Mouse (Mus musculus) limb, embryonic 13.5 days (tissue): ENCODE measurements at regions not wholly inside any gene's neighbourhood (a gene's known extent, or its start where the extent isn't known, plus 50 kb on each side); places are given as distances from the start of the nearest gene placed in this dataset.
"Not testable (repeated sequence)": the region's sequence is repeated elsewhere in the genome, so short reads cannot be mapped to it uniquely, and the experiment has no call there.

Experiments used
- ATAC-seq: fragments of 200-750 bp; cut with Nextera tagmentation; 2 replicates; pipeline ENCODE4 v1.8.0; 2017; ENCODE audit warnings: low read depth, moderate number of reproducible peaks, moderate TSS enrichment; ENCODE audit not compliant: low FRiP score
- H3K27ac ChIP-seq: fragments of 300-500 bp; sonication (generic); 2 replicates; pipeline ENCODE4 v1.5.1; 2015; ENCODE audit warnings: inconsistent platforms, mild to moderate bottlenecking, moderate library complexity
- H3K27me3 ChIP-seq: fragments of 300-500 bp; sonication (generic); 2 replicates; pipeline ENCODE4 v1.6.1; 2015; ENCODE audit warnings: mild to moderate bottlenecking, inconsistent platforms
- H3K36me3 ChIP-seq: fragments of 300-500 bp; sonication (generic); 2 replicates; pipeline ENCODE4 v1.6.1; 2015; ENCODE audit warnings: inconsistent platforms, mild to moderate bottlenecking, moderate library complexity
- H3K4me1 ChIP-seq: fragments of 300-500 bp; sonication (generic); 2 replicates; pipeline ENCODE4 v1.6.1; 2015; ENCODE audit warnings: inconsistent platforms
- H3K4me2 ChIP-seq: fragments of 300-500 bp; sonication (generic); replicated peaks from 2 replicates; pipeline ENCODE4 v1.6.1; 2015; ENCODE audit warnings: inconsistent platforms, mild to moderate bottlenecking, moderate library complexity
- H3K4me3 ChIP-seq: fragments of 300-500 bp; sonication (generic); 2 replicates; pipeline ENCODE4 v1.5.1; 2015; ENCODE audit warnings: moderate library complexity, mild to moderate bottlenecking, inconsistent platforms
- H3K9ac ChIP-seq: fragments of 300-500 bp; sonication (generic); 2 replicates; pipeline ENCODE4 v1.6.1; 2015; ENCODE audit warnings: mild to moderate bottlenecking, inconsistent platforms
- H3K9me3 ChIP-seq: fragments of 300-500 bp; sonication (generic); 2 replicates; pipeline ENCODE4 v1.6.1; 2016; ENCODE audit warnings: inconsistent platforms
- WGBS: fragments of 180-500 bp; shearing (Covaris S2); methylation state at CpG from one replicate; pipeline ENCODE4 v1.1.7; 2015; 5-methylcytosine and 5-hydroxymethylcytosine counted together

DNA sequence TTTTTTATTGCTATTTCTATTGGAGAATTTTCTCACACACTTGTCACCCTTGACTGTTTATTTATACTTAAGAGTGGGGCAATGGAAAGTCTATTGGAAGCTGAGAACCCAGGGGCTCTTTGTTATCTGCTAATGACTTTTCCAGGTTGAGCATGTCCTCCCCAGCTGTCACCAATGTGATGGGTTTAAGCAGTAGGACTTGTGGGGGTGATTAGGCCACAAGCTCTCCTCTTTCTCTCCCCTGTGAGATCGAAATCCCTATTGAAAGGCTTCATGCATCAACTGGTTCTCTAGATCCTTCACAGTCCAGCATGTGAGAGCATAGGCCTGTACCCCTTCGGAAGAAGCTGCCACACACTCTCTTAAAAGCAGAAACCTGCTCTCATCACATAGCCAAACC lies 201.6 kb upstream of the Ccdc54 start:
- Histone ChIP-seq H3K27me3 (no peaks in the 10 kb centered on the region), H3K9ac (no peak overlapping the region), H3K4me3 (no peak overlapping the region), H3K9me3 (no peaks in the 10 kb centered on the region), H3K4me2 (no peak overlapping the region), H3K27ac (no peak overlapping the region), H3K4me1 (peaks cover 17% of the 10 kb centered on the region), H3K36me3 (no peaks in the 10 kb centered on the region)
- no peak for ATAC-seq
- WGBS, result 61% methylated on average over 2 of the region's 2 CpGs

DNA sequence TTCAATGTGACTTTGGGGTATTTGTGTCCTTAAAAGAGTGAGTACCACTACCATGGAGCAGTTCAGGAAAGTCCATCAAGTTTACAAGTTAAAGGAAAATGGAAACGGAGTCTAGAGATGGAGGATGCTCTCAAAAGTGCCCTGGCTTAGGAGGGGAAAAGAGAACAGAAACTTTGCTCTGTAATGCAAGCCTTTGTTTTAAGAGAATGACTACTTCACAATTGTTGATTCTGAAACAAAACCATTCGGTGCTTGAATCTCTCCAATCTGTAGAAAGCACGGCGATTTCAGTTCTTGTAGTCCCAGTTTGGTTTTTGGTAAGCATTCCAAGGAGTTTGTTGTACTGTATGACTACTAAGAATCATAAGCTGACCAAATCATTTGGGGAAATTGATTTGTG lies 197.7 kb upstream of the Ccdc54 start:
- peaks cover 21% of the 10 kb centered on the region for H3K4me1 ChIP-seq
- 89% methylated on average over 4 of the region's 4 CpGs for WGBS

DNA sequence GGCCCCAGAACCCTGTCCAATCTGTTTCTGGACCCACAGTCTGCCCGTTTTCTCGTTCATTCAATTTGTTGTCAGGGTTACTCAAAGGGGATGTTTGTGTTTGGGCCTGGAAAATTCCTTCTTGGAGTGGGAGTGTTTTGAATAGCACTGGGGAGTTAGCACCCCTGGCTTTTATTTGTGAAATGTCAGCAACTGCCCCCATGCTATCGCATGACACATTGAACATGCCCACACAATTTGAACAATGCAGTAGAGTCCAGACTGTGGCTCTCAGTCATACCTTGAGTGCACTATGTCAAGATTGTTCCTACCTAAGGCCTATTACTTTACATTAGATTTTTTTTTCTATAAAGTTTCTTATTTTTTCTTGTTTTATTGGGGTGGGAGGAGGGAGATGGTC lies 195.2 kb upstream of the Ccdc54 start:
- H3K4me2 ChIP-seq, result no peak overlapping the region
- no peak overlapping the region for H3K9ac ChIP-seq
- no peak for ATAC-seq
- H3K4me3 ChIP-seq, result no peak overlapping the region
- no peaks in the 10 kb centered on the region for H3K27me3 ChIP-seq
- 77% methylated on average over 3 of the region's 3 CpGs for WGBS
- no peaks in the 10 kb centered on the region for H3K9me3 ChIP-seq
- H3K36me3 ChIP-seq, result no peaks in the 10 kb centered on the region
- no peak overlapping the region for H3K27ac ChIP-seq
- H3K4me1 ChIP-seq, result peaks cover 11% of the 10 kb centered on the region

More for the DNA sequence above, 197.7 kb upstream of the Ccdc54 start:
- Histone ChIP-seq H3K27me3 (no peaks in the 10 kb centered on the region), H3K4me2 (no peak overlapping the region), H3K27ac (no peak overlapping the region), H3K9ac (no peak overlapping the region), H3K9me3 (no peaks in the 10 kb centered on the region), H3K4me3 (no peak overlapping the region), H3K36me3 (no peaks in the 10 kb centered on the region)
- no peak for ATAC-seq

DNA sequence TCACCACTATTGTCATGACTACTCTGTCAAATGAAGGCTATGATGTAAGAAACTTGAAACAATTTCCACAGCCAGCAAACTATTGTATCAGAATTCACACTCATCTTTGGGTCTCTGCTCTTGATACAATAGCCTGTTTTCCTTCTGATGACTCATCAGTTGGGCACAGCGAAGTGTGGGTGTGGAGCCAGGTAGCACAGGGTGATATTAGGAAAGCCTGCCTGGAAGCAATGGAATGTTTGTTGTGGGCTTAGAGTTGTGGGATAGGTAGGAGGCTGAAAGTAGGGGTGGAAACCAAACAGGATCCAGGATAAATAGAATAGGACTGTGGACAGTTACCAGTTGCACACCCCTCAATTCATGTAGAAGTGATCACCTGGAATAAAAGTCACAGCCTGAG lies 194.4 kb upstream of the Ccdc54 start:
- Histone ChIP-seq H3K27ac (no peak overlapping the region), H3K36me3 (no peaks in the 10 kb centered on the region), H3K9ac (no peak overlapping the region), H3K4me3 (no peak overlapping the region), H3K9me3 (no peaks in the 10 kb centered on the region), H3K4me1 (peaks cover 11% of the 10 kb centered on the region), H3K4me2 (no peak overlapping the region), H3K27me3 (no peaks in the 10 kb centered on the region)
- WGBS, result 83% methylated on average over 1 of the region's 1 CpGs
- no peak for ATAC-seq

DNA sequence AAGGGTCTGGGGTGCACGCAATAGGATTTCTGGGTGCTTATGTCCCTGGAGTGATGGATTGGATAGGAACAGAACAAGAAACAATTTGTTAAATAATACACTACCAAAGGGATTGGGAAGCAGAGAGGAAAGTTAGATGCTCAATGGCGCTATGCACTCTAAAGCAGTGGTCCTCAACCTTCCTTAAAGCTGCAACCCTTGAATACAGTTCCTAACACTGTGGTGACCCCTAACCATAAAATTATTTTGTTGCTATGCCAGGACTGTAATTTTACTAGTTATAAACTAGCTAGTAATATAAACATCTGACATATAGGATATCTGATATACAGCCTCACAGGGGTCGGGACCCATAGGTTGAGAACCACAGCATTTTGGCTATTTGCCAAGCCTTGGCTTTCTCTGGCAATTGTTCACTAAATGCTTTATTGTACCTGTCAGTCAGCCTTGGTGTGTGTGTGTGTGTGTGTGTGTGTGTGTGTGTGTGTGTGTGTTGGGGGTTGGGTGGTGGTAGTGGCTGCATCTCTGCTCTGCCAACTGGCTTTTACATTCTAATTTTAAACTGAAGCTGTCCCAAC lies 193.8 kb upstream of the Ccdc54 start:
- peak; percentile 37 for ATAC-seq
- no peaks in the 10 kb centered on the region for H3K36me3 ChIP-seq
- 74% methylated on average over 3 of the region's 3 CpGs for WGBS

DNA sequence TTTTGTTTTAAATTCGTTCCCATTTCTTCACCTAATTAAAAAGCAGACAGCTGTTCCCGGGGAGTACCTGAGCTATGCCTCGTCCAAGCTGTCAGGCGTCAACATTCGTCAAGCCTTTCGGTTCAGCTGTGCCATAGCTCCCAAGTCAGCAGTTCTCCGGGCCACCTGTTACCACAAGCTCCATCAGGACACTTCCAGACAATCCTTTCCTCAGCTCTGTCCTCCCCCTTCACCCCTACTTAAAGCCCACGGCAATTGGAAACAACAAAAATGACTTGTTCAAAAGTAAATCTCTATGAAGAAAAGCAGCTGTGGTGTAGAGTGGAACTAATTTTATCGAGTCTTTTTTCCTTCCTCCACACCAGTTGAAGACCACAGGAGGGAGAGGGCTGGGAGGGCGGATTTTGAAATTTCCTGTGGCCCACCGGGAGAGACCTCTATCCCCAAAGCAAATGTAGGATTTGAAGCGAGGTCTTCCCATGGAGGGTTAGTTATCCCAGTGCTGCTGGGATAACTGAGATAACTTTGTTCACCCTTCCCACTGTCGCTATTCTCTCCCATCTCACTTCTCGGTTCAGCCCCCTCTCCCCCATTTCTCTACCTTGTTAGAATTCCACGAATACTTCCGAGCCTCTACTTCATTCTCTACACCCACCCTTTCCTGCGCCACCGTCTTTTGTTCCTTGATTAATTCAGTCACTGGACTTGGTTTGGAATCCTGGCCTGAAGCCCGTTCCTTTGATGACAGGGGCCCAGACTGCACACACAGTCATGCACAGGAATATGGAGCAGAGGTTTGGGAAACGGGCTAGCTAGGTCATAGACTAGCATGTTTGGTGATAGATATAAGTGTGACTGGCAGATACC lies 193.1 kb upstream of the Ccdc54 start:
- no peak overlapping the region for H3K4me3 ChIP-seq
- no peaks in the 10 kb centered on the region for H3K9me3 ChIP-seq
- H3K27me3 ChIP-seq, result no peaks in the 10 kb centered on the region
- H3K27ac ChIP-seq, result peak overlapping the region; percentile 39; the same call in 1 of the 2 replicates
- H3K4me2 ChIP-seq, result no peak overlapping the region; the same call in 1 of the 2 replicates
- peak; percentile 87 for ATAC-seq
- no peak overlapping the region for H3K9ac ChIP-seq
- H3K4me1 ChIP-seq, result peaks cover 11% of the 10 kb centered on the region
- 54% methylated on average over 20 of the region's 20 CpGs for WGBS
- H3K36me3 ChIP-seq, result no peaks in the 10 kb centered on the region

More for the DNA sequence above, 193.8 kb upstream of the Ccdc54 start:
- no peak overlapping the region for H3K4me2 ChIP-seq
- H3K4me3 ChIP-seq, result no peak overlapping the region
- H3K27ac ChIP-seq, result 0 out of 2 replicates have a peak overlapping the region, but pooled peaks have one; percentile 39
- peaks cover 11% of the 10 kb centered on the region for H3K4me1 ChIP-seq
- H3K9ac ChIP-seq, result no peak overlapping the region
- H3K27me3 ChIP-seq, result no peaks in the 10 kb centered on the region
- H3K9me3 ChIP-seq, result no peaks in the 10 kb centered on the region

DNA sequence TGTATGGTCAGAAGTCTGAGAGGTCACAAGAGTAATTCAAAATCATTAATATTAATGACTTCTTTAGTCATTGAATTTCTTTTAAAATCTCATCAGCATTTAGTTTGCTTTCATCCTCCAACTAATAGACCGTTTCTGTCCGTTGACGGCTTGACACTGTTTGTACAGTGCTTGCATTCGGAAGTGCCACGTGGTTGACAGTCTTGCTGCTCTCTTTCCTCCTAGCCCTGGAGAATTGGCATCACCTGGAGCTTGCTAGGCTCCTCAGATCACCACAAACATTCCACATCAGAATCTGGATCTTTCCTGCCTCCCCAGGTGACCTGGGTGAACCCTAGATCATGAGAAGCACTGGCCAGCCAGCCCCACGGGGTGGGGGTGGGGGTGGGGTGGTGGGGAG lies 192.3 kb upstream of the Ccdc54 start:
- H3K4me2 ChIP-seq, result no peak overlapping the region
- H3K9ac ChIP-seq, result no peak overlapping the region
- H3K27me3 ChIP-seq, result no peaks in the 10 kb centered on the region
- no peaks in the 10 kb centered on the region for H3K36me3 ChIP-seq
- peaks cover 11% of the 10 kb centered on the region for H3K4me1 ChIP-seq
- H3K27ac ChIP-seq, result no peak overlapping the region
- no peak for ATAC-seq
- H3K9me3 ChIP-seq, result no peaks in the 10 kb centered on the region
- no peak overlapping the region for H3K4me3 ChIP-seq
- 54% methylated on average over 6 of the region's 6 CpGs for WGBS

DNA sequence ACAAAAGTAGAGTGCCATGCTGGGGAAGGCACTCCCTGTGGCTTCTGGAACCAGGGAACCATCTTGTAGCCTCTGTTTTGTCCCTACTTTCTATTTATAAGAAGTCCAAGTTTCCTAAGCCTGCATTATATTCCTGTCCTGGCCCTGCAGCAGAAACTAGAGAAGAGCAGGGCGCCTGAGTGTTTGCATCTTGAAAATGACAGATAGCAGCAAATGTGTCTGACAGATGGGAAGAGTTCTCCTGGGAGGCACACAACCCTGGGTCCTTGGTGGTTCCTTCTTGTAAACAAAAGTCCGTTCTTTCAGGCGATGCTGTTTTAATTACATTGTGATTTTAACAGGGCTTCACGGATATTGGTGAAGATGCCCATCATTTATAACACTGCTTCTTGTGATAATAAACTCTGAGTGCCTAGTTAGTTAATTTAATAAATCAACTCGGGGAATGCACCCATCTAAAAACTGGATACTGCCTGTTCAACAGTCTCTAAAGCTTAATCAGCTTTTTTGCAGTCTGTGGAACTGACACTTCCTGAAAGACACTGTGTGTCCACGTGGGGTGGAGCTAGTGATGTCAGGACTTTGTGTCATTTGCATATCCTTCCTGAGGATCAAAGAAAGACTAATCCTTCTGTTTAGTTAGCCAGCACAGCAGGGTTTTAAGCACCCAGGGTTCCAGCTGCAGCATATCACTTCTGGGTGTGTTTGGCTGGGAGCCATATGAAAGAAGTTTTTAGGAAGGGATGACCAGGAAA lies 188.3 kb upstream of the Ccdc54 start:
- 29% methylated on average over 6 of the region's 6 CpGs for WGBS
- H3K4me1 ChIP-seq, result peaks cover 4% of the 10 kb centered on the region; the same call in 1 of the 2 replicates
- no peak for ATAC-seq

DNA sequence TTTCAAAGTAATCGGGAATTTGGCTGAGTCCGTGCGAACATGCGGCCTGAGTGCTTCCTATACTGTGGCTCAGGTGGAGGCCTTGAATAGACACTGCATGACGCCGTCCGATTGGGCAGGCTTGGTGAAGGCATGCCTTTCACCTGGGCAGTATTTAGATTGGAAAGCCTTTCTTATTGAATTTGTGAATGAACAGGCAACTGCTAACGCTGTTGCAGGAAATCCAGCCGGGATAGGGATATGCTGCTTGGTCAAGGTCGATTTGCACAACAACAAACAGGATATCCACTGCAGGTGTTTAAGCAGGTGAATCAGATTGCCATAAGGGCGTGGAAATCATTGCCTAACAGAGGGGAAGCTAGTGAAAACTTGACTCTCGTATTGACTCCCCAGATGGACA lies 183.7 kb upstream of the Ccdc54 start:
- not testable (repeated sequence) for H3K27me3 ChIP-seq, H3K4me3 ChIP-seq, H3K4me2 ChIP-seq, H3K9ac ChIP-seq, H3K36me3 ChIP-seq, H3K4me1 ChIP-seq, ATAC-seq, H3K9me3 ChIP-seq, H3K27ac ChIP-seq
- 91% methylated on average over 12 of the region's 12 CpGs for WGBS

More for the DNA sequence above, 188.3 kb upstream of the Ccdc54 start:
- no peaks in the 10 kb centered on the region for H3K27me3 ChIP-seq
- no peaks in the 10 kb centered on the region for H3K9me3 ChIP-seq
- H3K4me3 ChIP-seq, result no peak overlapping the region
- no peak overlapping the region for H3K27ac ChIP-seq
- H3K4me2 ChIP-seq, result no peak overlapping the region
- no peak overlapping the region for H3K9ac ChIP-seq
- no peaks in the 10 kb centered on the region for H3K36me3 ChIP-seq

DNA sequence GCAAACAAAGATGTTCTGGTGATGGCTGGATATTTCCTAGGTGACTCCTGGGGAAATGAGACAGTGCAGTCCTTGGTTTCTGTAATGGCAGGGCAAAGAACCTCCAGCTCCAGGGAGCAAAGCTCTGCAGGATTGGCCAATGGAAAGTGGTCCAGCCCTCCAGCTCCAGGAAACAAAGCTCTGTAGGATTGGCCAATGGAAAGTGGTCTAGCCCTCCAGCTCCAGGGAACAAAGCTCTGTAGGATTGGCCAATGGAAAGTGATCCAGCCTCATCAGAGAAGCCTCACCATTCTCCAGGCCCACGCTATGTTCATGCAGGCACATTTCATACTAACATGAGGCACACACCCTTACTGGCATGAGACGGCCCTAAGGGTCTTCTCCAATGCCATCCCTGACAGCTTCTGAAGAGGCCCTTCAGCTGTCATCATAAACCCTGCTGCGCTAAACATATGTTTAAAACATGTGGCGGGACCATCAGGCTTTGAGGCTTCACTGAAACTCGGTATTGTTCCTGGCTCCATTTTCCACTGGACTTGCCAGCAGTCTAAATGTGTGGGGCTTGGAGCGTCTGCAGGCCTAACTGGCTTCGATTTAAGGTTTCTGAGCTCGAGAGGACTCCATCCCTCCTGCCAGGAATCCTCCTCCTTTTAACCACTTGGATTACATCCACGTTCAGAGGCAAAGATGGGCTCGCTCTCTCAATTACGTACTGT lies 175.3 kb upstream of the Ccdc54 start:
- 0 out of 2 replicates have a peak, but pooled peaks cover 3% of the 10 kb centered on the region for H3K4me1 ChIP-seq
- H3K27ac ChIP-seq, result no peak overlapping the region
- H3K9me3 ChIP-seq, result no peaks in the 10 kb centered on the region
- WGBS, result 77% methylated on average over 11 of the region's 11 CpGs
- no peaks in the 10 kb centered on the region for H3K27me3 ChIP-seq
- H3K9ac ChIP-seq, result no peak overlapping the region
- no peak overlapping the region for H3K4me2 ChIP-seq
- H3K4me3 ChIP-seq, result no peak overlapping the region
- ATAC-seq, result no peak
- H3K36me3 ChIP-seq, result no peaks in the 10 kb centered on the region

DNA sequence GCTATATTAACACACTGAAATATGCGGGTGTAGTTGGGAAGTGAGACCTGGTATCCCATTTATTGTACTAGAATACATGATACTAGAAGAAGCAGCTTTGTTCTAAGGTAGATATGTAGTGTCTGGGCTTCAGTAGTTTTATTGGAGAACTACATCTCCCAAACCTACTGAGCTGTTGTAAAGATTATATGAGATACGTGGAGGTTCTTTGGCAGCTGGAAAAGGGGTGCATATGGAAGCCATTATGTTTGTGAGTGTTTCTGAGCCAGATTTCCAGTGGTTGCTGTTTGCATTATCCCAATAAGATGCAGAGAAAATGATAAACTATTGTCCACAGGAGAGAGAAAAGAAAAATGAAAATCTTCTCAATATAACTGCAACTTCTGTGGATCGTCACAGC lies 171.1 kb upstream of the Ccdc54 start:
- Histone ChIP-seq H3K36me3 (no peaks in the 10 kb centered on the region), H3K9me3 (no peaks in the 10 kb centered on the region), H3K9ac (no peak overlapping the region), H3K4me3 (no peak overlapping the region), H3K4me2 (no peak overlapping the region), H3K4me1 (0 out of 2 replicates have a peak, but pooled peaks cover 3% of the 10 kb centered on the region), H3K27ac (no peak overlapping the region), H3K27me3 (no peaks in the 10 kb centered on the region)
- peak; percentile 73 for ATAC-seq
- WGBS, result 48% methylated on average over 3 of the region's 3 CpGs
